Mouse (Mus musculus): Measurements from ENCODE around the gene Syt7.

- TF ChIP-seq CTCF (conservative IDR thresholded peaks at IDR 0.05 in 1 of 2, IDR thresholded peaks at IDR 0.05 in 1 of 2; ENCODE audit: low read depth in 2 of 2, low read length in 2 of 2) (peak in 1 of 2 experiments; percentile 59; a peak in 2 of 4 replicates), CHD1 (IDR thresholded peaks at IDR 0.05; ENCODE audit: low read depth, low read length) (no peak), ZMIZ1 (IDR thresholded peaks at IDR 0.05; ENCODE audit: low read depth, low read length) (no peak)
These were observed 14.0 kb downstream of the Syt7 start for GRCm38 (mm10) chr19:10402771-10403494.

All from CH12.LX (cell line).